Mouse (Mus musculus): ENCODE measurements at regions not wholly inside any gene's neighbourhood (a gene's known extent, or its start where the extent isn't known, plus 50 kb on each side); places are given as distances from the start of the nearest gene placed in this dataset.
"Not testable (repeated sequence)": the region's sequence is repeated elsewhere in the genome, so short reads cannot be mapped to it uniquely, and the experiment has no call there.

- DNase-seq (ENCODE audit: low spot score in 2 of 2) = no peak
Measured at GRCm38 (mm10) chr15:31987291-31987690, 189.8 kb upstream of the Tas2r119 start.

GRCm38 (mm10) chr15:31989093-31989492 lies 188.0 kb upstream of the Tas2r119 start:
- DNase-seq (ENCODE audit: low spot score in 2 of 2) = peak; percentile 20 to 45

GRCm38 (mm10) chr15:31989593-31990290 lies 187.3 kb upstream of the Tas2r119 start:
- DNase-seq (ENCODE audit: low spot score in 2 of 2) = peak in 1 of 2 experiments; percentile 15

- no peak for DNase-seq (ENCODE audit: low spot score in 2 of 2)
Measured at GRCm38 (mm10) chr15:31997996-31998395, 179.1 kb upstream of the Tas2r119 start.

GRCm38 (mm10) chr15:31999553-31999952 lies 177.5 kb upstream of the Tas2r119 start:
- peak in 1 of 2 experiments; percentile 2 for DNase-seq (ENCODE audit: low spot score in 2 of 2)

- DNase-seq (ENCODE audit: low spot score in 2 of 2) = peak; percentile 60 to 82
Measured at GRCm38 (mm10) chr15:32002950-32003422, 174.1 kb upstream of the Tas2r119 start.

- no peak for DNase-seq (ENCODE audit: low spot score in 2 of 2)
Measured at GRCm38 (mm10) chr15:32003489-32003888, 173.6 kb upstream of the Tas2r119 start.

- no peak for DNase-seq (ENCODE audit: low spot score in 2 of 2)
Measured at GRCm38 (mm10) chr15:32005986-32006385, 171.1 kb upstream of the Tas2r119 start.

GRCm38 (mm10) chr15:32009818-32010217 lies 167.3 kb upstream of the Tas2r119 start:
- DNase-seq (ENCODE audit: low spot score in 2 of 2) = no peak

- peak; percentile 30 to 43 for DNase-seq (ENCODE audit: low spot score in 2 of 2)
Measured at GRCm38 (mm10) chr15:32012044-32012443, 165.0 kb upstream of the Tas2r119 start.

- no peak for DNase-seq (ENCODE audit: low spot score in 2 of 2)
Measured at GRCm38 (mm10) chr15:32012838-32013237, 164.3 kb upstream of the Tas2r119 start.

GRCm38 (mm10) chr15:32015169-32015568 lies 161.9 kb upstream of the Tas2r119 start:
- no peak for DNase-seq (ENCODE audit: low spot score in 2 of 2)

GRCm38 (mm10) chr15:32020323-32021008 lies 156.6 kb upstream of the Tas2r119 start:
- no peak for DNase-seq (ENCODE audit: low spot score in 2 of 2)

- DNase-seq (ENCODE audit: low spot score in 2 of 2) = no peak
Measured at GRCm38 (mm10) chr15:32021009-32021602, 156.0 kb upstream of the Tas2r119 start.

GRCm38 (mm10) chr15:32034091-32034490 lies 143.0 kb upstream of the Tas2r119 start:
- DNase-seq (ENCODE audit: low spot score in 2 of 2) = no peak

- no peak for DNase-seq (ENCODE audit: low spot score in 2 of 2)
Measured at GRCm38 (mm10) chr15:32034790-32035189, 142.3 kb upstream of the Tas2r119 start.

- DNase-seq (ENCODE audit: low spot score in 2 of 2) = no peak
Measured at GRCm38 (mm10) chr15:32041764-32042163, 135.3 kb upstream of the Tas2r119 start.

GRCm38 (mm10) chr15:32042173-32042572 lies 134.9 kb upstream of the Tas2r119 start:
- no peak for DNase-seq (ENCODE audit: low spot score in 2 of 2)

- DNase-seq (ENCODE audit: low spot score in 2 of 2) = no peak
Measured at GRCm38 (mm10) chr15:32042589-32042988, 134.5 kb upstream of the Tas2r119 start.

- DNase-seq (ENCODE audit: low spot score in 2 of 2) = no peak
Measured at GRCm38 (mm10) chr15:32043207-32043606, 133.9 kb upstream of the Tas2r119 start.

GRCm38 (mm10) chr15:32043670-32044069 lies 133.4 kb upstream of the Tas2r119 start:
- not testable (repeated sequence) for DNase-seq (ENCODE audit: low spot score in 2 of 2)

- no peak for DNase-seq (ENCODE audit: low spot score in 2 of 2)
Measured at GRCm38 (mm10) chr15:32048836-32049235, 128.3 kb upstream of the Tas2r119 start.

GRCm38 (mm10) chr15:32061573-32061972 lies 115.5 kb upstream of the Tas2r119 start:
- DNase-seq (ENCODE audit: low spot score in 2 of 2) = no peak
